In the genomic region with DNA sequence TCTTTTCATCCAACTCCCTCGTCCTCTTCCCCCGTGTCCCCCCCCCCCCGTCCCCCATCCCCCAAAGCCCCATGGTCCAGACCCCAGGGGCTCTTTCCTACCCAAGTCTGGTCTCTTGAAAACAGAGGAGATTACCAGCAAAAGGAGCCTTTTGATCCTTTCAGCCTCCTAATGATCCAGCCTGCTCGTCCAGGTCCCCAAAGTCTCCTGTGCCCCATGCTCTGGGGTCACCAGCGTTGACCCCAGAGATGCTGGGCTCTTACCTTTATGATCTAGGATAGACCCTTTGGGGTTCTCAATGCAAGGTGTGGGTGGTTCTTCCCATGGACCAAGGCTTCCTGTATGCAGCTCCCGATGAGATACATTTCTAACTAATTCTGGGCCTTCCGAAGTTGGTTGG, we compare ENCODE assay signal across 8 mouse cellular contexts. TPM values are rescaled to one million over a fixed set of nuclear protein-coding genes. Genes with fewer than 3 reads are reported as not detected.
DNase-seq lines count a peak whose midpoint lies in the region; ATAC-seq lines count a peak whose summit lies in the region.

No protein-coding gene starts in this region.

- no peak for ATAC-seq in heart, embryonic 13.5 days (ENCODE audit: extremely low read depth, insufficient number of reproducible peaks, low FRiP score, low TSS enrichment)
- no peak; the same call in 1 of the 2 replicates for ATAC-seq in embryonic facial prominence, embryonic 11.5 days (replicated peaks; ENCODE audit: insufficient number of reproducible peaks, low FRiP score, low TSS enrichment, low read depth)
- ATAC-seq in hindbrain, embryonic 13.5 days (ENCODE audit: low FRiP score), result peak; percentile 2; the same call in 1 of the 2 replicates

- 52% methylated on average over 5 of the region's 7 CpGs for WGBS in heart, embryonic 13.5 days
- 44% methylated on average over 5 of the region's 7 CpGs for WGBS in embryonic facial prominence, embryonic 11.5 days
- WGBS in hindbrain, embryonic 13.5 days, result 40% methylated on average over 5 of the region's 7 CpGs
- 31% methylated on average over 6 of the region's 7 CpGs for WGBS in midbrain, embryonic 10.5 days

- H3K4me3 ChIP-seq in heart, embryonic 13.5 days, result peak overlapping the region; percentile 72
- H3K4me3 ChIP-seq in embryonic facial prominence, embryonic 11.5 days (ENCODE audit: low read depth, low read length), result peak overlapping the region; percentile 87
- H3K4me3 ChIP-seq in hindbrain, embryonic 13.5 days, result peak overlapping the region; percentile 79
- peak overlapping the region; percentile 91 for H3K4me3 ChIP-seq in midbrain, embryonic 10.5 days

- intact Hi-C loops in left cerebral cortex, postnatal 14 days (cut with DNase I), result loop anchor here (5.0 kb wide), 1 partner anchor 62 kb away; no protein-coding TSS in a partner anchor

- H3K27me3 ChIP-seq in heart, embryonic 13.5 days (replicated peaks), result peaks cover 5% of the 10 kb centered on the region
- peaks cover 6% of the 10 kb centered on the region for H3K27me3 ChIP-seq in embryonic facial prominence, embryonic 11.5 days (ENCODE audit: control insufficient read depth, insufficient read depth, low read length)
- peaks cover 26% of the 10 kb centered on the region for H3K27me3 ChIP-seq in hindbrain, embryonic 13.5 days
- H3K27me3 ChIP-seq in midbrain, embryonic 10.5 days (ENCODE audit: low read depth, poor library complexity, severe bottlenecking), result peaks cover 54% of the 10 kb centered on the region

- no peak overlapping the region for H3K9ac ChIP-seq in heart, embryonic 13.5 days
- H3K9ac ChIP-seq in embryonic facial prominence, embryonic 11.5 days (replicated peaks; ENCODE audit: low read length), result no peak overlapping the region
- H3K9ac ChIP-seq in hindbrain, embryonic 13.5 days, result no peak overlapping the region

- H3K9me3 ChIP-seq in heart, embryonic 13.5 days, result no peaks in the 10 kb centered on the region
- H3K9me3 ChIP-seq in embryonic facial prominence, embryonic 11.5 days (replicated peaks; ENCODE audit: control insufficient read depth, low read length), result no peaks in the 10 kb centered on the region
- no peaks in the 10 kb centered on the region for H3K9me3 ChIP-seq in hindbrain, embryonic 13.5 days
- H3K9me3 ChIP-seq in midbrain, embryonic 10.5 days (replicated peaks), result no peaks in the 10 kb centered on the region

- H3K4me1 ChIP-seq in heart, embryonic 13.5 days, result peaks cover 33% of the 10 kb centered on the region
- peaks cover 3% of the 10 kb centered on the region; the same call in 1 of the 2 replicates for H3K4me1 ChIP-seq in embryonic facial prominence, embryonic 11.5 days (ENCODE audit: control insufficient read depth, insufficient read depth, low read length)
- peaks cover 31% of the 10 kb centered on the region for H3K4me1 ChIP-seq in hindbrain, embryonic 13.5 days (replicated peaks)
- H3K4me1 ChIP-seq in midbrain, embryonic 10.5 days, result peaks cover 27% of the 10 kb centered on the region

- H3K36me3 ChIP-seq in heart, embryonic 13.5 days, result no peaks in the 10 kb centered on the region
- no peaks in the 10 kb centered on the region for H3K36me3 ChIP-seq in embryonic facial prominence, embryonic 11.5 days (replicated peaks; ENCODE audit: control insufficient read depth, insufficient read depth, low read depth, low read length)
- H3K36me3 ChIP-seq in hindbrain, embryonic 13.5 days, result no peaks in the 10 kb centered on the region
- H3K36me3 ChIP-seq in midbrain, embryonic 10.5 days, result no peaks in the 10 kb centered on the region

- peak overlapping the region; percentile 79 for H3K4me2 ChIP-seq in heart, embryonic 13.5 days
- H3K4me2 ChIP-seq in embryonic facial prominence, embryonic 11.5 days (ENCODE audit: low read depth, low read length), result peak overlapping the region; percentile 16
- H3K4me2 ChIP-seq in hindbrain, embryonic 13.5 days, result peak overlapping the region; percentile 98

- H3K27ac ChIP-seq in heart, embryonic 13.5 days (replicated peaks), result no peak overlapping the region
- no peak overlapping the region for H3K27ac ChIP-seq in embryonic facial prominence, embryonic 11.5 days (replicated peaks; ENCODE audit: low read depth, low read length)
- H3K27ac ChIP-seq in hindbrain, embryonic 13.5 days, result no peak overlapping the region
- peak overlapping the region; percentile 85 for H3K27ac ChIP-seq in midbrain, embryonic 10.5 days (replicated peaks)

- DNase-seq in heart, adult 8-10 months (ENCODE audit: low spot score), result no peak
- no peak for DNase-seq in embryonic facial prominence, embryonic 11.5 days (ENCODE audit: low spot score)
- DNase-seq in midbrain, embryonic 10.5 days (ENCODE audit: low spot score), result no peak
- no peak for DNase-seq in left cerebral cortex, postnatal 14 days (ENCODE audit: low spot score in 2 of 2)
- DNase-seq in ovary, postnatal 36 days (ENCODE audit: low spot score), result no peak
- no peak for DNase-seq in urinary bladder, postnatal 25 days (ENCODE audit: low spot score)

RNA-seq across cellular contexts. Expression of a gene that starts 0.4 kb away (rescaled TPM):
- 13.0 and 13.9 TPM in 2 replicates for polyA plus RNA-seq in heart, embryonic 13.5 days (2015; fragmentation: Nextera tagmentation; extraction: Ambion mirVana)
- 10 to 100 TPM; 56.5 to 72.3 (median 68.6) TPM for total RNA-seq in heart, adult 8-10 months (2022)
- polyA plus RNA-seq in embryonic facial prominence, embryonic 11.5 days (2014; fragmentation: Nextera tagmentation; extraction: Ambion mirVana), result 5.4 and 6.7 TPM in 2 replicates
- polyA plus RNA-seq in hindbrain, embryonic 13.5 days (2015; fragmentation: Nextera tagmentation; extraction: Ambion mirVana), result 10.5 and 10.9 TPM in 2 replicates
- polyA plus RNA-seq in midbrain, embryonic 10.5 days (2016; fragmentation: Nextera tagmentation; extraction: Ambion mirVana), result 5.6 and 5.9 TPM in 2 replicates
- 100 to 1,000 TPM in 1 of 2 experiments, 10 to 100 TPM in 1; 93.1 to 112 TPM for total RNA-seq in left cerebral cortex, postnatal 14 days (2021)

RNA-seq across cellular contexts. Expression of a gene that starts 52.5 kb away (rescaled TPM):
- 51.2 and 51.8 TPM in 2 replicates for polyA plus RNA-seq in heart, embryonic 13.5 days (2015; fragmentation: Nextera tagmentation; extraction: Ambion mirVana)
- total RNA-seq in heart, adult 8-10 months (2022), result 10 to 100 TPM in 2 of 4 experiments, 1 to 10 TPM in 2; 8.6 to 18.9 (median 10.7) TPM
- polyA plus RNA-seq in embryonic facial prominence, embryonic 11.5 days (2014; fragmentation: Nextera tagmentation; extraction: Ambion mirVana), result 57.1 and 62.0 TPM in 2 replicates
- polyA plus RNA-seq in hindbrain, embryonic 13.5 days (2015; fragmentation: Nextera tagmentation; extraction: Ambion mirVana), result 113 and 116 TPM in 2 replicates
- 192 and 243 TPM in 2 replicates for polyA plus RNA-seq in midbrain, embryonic 10.5 days (2016; fragmentation: Nextera tagmentation; extraction: Ambion mirVana)
- 10 to 100 TPM; 16.4 to 19.1 TPM for total RNA-seq in left cerebral cortex, postnatal 14 days (2021)

Comparison
In these comparisons a context has a peak if more than half of its experiments do, and no peak if none do; other contexts are left out.
1. H3K4me2 ChIP-seq: peak in every context shown above with its lines; median percentile 98 in hindbrain, embryonic 13.5 days; 79 in heart, embryonic 13.5 days; 16 in embryonic facial prominence, embryonic 11.5 days.